Mouse (Mus musculus) lung, adult 2 months (tissue): Measurements from ENCODE around the gene Phlda1.

Source experiments
- CTCF ChIP-seq: fragments of 200-500 bp; IDR thresholded peaks from 2 replicates; pipeline ENCODE4 v1.5.1; 2011; ENCODE audit warnings: mild to moderate bottlenecking, low read length, control low read depth; ENCODE audit not compliant: insufficient read depth
- POLR2A ChIP-seq: fragments of 200-500 bp; IDR thresholded peaks from 2 replicates; pipeline ENCODE4 v1.6.1; 2011; ENCODE audit warnings: low read depth, mild to moderate bottlenecking, control low read depth, low read length, borderline replicate concordance; ENCODE audit errors: extremely low read depth

DNA sequence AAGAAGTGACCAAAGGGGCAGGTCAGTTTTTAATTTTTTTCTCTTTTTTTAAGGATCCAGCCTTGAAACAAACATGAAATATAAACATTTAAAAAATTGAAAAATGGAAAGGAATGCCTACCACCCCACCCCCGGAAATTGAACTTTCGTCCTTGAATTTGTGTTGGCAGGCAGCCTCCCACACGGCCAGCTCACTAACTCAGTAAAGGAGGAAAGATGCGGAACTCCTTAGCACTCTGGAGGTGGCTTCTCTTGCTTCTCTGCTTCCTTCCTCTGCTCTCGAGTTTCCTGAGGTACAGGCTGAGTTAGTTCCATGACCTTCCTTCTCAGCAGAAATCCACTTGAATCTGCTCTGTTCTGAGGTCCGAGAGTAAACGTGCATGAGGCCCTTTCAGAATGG is 4.7 kb downstream of the Phlda1 start:
- TF ChIP-seq POLR2A: no peak
- TF ChIP-seq CTCF: no peak
